Mouse (Mus musculus): Measurements from ENCODE around the gene Palmd. TPM values are rescaled to one million over a fixed set of nuclear protein-coding genes. Genes with fewer than 3 reads are reported as not detected.

The Palmd gene
- polyA plus RNA-seq (2012; rRNA removed) (9.3 and 12.4 TPM in 2 replicates), polyA plus RNA-seq (2014; fragmentation: Nextera tagmentation; extraction: Ambion mirVana) (16.5 and 19.0 TPM in 2 replicates)

DNA sequence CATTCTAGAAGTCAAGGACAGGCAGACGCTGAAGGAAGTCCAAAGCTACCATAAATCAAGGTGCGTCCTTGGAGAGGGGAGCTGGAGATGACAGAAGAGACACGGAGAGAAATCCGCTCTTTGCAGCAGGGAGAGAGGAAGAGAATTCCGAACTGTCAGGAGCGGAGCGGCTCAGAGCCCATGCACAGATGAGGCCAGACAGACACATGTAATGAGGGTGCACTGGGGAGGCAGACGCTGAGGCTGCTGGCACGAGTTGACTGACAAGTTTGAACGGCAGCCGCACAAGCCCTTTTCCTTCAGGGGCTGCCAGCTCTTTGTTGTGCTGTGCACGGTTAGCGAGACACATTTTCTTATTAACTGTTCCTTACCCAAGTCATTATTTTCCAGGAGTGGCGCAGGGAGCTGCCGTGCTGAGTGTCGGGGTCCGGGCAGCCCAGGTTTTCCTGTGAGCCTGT is at the start of gene Palmd:
Gene Palmd (minus strand): TSS at position 448 of the 458 bp plus-strand sequence.
- Histone ChIP-seq H3K9me3 (ENCODE audit: control insufficient read depth, low read length) (no peaks in the 10 kb centered on the region), H3K4me3 (replicated peaks; ENCODE audit: low read length) (peak within 1 kb of the TSS; percentile 39), H3K9ac (ENCODE audit: low read depth, low read length, severe bottlenecking) (peak within 1 kb of the TSS; percentile 58), H3K27me3 (ENCODE audit: control insufficient read depth, insufficient read depth, low read length) (no peaks in the 10 kb centered on the region), H3K27ac (replicated peaks; ENCODE audit: low read depth, low read length) (no peak within 1 kb of the TSS; the same call in 1 of the 2 replicates), H3K36me3 (ENCODE audit: control insufficient read depth, insufficient read depth, low read length) (no peaks in the 10 kb centered on the region), H3K4me2 (replicated peaks; ENCODE audit: low read depth, low read length, severe bottlenecking) (peak within 1 kb of the TSS; percentile 60), H3K4me1 (ENCODE audit: control insufficient read depth, insufficient read depth, low read length) (peaks cover 6% of the 10 kb centered on the region)
- ATAC-seq (ENCODE audit: low FRiP score, low read depth), result peak; percentile 77
- TF ChIP-seq POLR2A (IDR thresholded peaks at IDR 0.05; ENCODE audit: borderline replicate concordance, extremely low read depth, insufficient read depth, insufficient read length), result 0 out of 2 replicates have a peak, but pooled peaks have one; percentile 35
- peak; percentile 67 for DNase-seq (ENCODE audit: low spot score)
- WGBS, result 4% methylated on average over 17 of the region's 17 CpGs

DNA sequence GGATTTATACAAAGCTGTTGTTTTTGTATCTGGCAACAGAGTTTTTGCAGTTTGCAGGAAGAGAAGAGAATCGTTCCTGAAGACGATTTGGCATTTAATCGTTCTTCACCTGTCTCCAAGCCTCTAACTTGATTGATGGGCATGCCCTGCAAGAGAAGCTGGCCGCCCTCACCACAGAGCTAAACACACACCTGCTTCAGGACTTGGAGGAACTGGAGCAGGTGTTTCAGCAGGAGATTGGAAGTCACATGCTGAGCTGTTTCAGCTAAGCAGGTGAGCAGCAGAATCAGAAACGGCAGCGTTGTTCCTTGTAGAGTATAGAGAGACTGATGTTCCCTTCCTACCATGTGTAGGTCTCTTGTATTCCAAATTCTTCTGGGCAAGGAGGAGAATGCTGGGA is 41.4 kb upstream of the Palmd start:
- Histone ChIP-seq H3K27me3 (ENCODE audit: control insufficient read depth, insufficient read depth, low read length) (no peaks in the 10 kb centered on the region), H3K4me3 (replicated peaks; ENCODE audit: low read length) (no peak overlapping the region), H3K27ac (replicated peaks; ENCODE audit: low read depth, low read length) (no peak overlapping the region), H3K9me3 (ENCODE audit: control insufficient read depth, low read length) (no peaks in the 10 kb centered on the region), H3K4me2 (replicated peaks; ENCODE audit: low read depth, low read length, severe bottlenecking) (no peak overlapping the region), H3K36me3 (ENCODE audit: control insufficient read depth, insufficient read depth, low read length) (no peaks in the 10 kb centered on the region), H3K4me1 (ENCODE audit: control insufficient read depth, insufficient read depth, low read length) (no peaks in the 10 kb centered on the region), H3K9ac (ENCODE audit: low read depth, low read length, severe bottlenecking) (no peak overlapping the region)
- no peak for ATAC-seq (ENCODE audit: low FRiP score, low read depth)
- no peak for TF ChIP-seq POLR2A (IDR thresholded peaks at IDR 0.05; ENCODE audit: borderline replicate concordance, extremely low read depth, insufficient read depth, insufficient read length)
- DNase-seq (ENCODE audit: low spot score), result no peak
- WGBS, result 66% methylated on average over 6 of the region's 6 CpGs

DNA sequence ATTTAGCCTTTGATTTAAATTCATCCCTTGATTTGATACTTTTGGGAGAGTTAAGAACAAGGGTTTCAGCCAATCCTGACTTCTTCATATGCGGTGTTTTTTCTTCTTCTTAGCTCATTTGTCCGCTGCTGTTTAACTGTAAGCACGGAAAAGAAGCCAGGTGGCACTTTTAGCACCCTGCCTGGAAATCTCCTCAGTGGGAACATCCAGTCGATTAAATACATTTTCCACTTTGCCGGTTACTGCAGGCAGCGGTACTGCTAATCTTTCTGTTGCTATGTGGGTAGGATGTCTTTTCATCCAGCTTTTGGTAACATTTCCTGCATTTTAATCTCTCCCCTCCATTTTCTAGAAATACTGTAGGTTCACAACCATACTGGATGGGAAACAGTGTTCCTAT is 38.6 kb upstream of the Palmd start:
- peak; percentile 20 for DNase-seq (ENCODE audit: low spot score)
- Histone ChIP-seq H3K4me1 (ENCODE audit: control insufficient read depth, insufficient read depth, low read length) (no peaks in the 10 kb centered on the region), H3K4me2 (replicated peaks; ENCODE audit: low read depth, low read length, severe bottlenecking) (no peak overlapping the region), H3K4me3 (replicated peaks; ENCODE audit: low read length) (no peak overlapping the region), H3K27ac (replicated peaks; ENCODE audit: low read depth, low read length) (no peak overlapping the region), H3K27me3 (ENCODE audit: control insufficient read depth, insufficient read depth, low read length) (no peaks in the 10 kb centered on the region), H3K36me3 (ENCODE audit: control insufficient read depth, insufficient read depth, low read length) (no peaks in the 10 kb centered on the region), H3K9ac (ENCODE audit: low read depth, low read length, severe bottlenecking) (no peak overlapping the region), H3K9me3 (ENCODE audit: control insufficient read depth, low read length) (no peaks in the 10 kb centered on the region)
- WGBS, result 74% methylated on average over 6 of the region's 6 CpGs
- TF ChIP-seq POLR2A (IDR thresholded peaks at IDR 0.05; ENCODE audit: borderline replicate concordance, extremely low read depth, insufficient read depth, insufficient read length), result no peak
- ATAC-seq (ENCODE audit: low FRiP score, low read depth), result no peak

DNA sequence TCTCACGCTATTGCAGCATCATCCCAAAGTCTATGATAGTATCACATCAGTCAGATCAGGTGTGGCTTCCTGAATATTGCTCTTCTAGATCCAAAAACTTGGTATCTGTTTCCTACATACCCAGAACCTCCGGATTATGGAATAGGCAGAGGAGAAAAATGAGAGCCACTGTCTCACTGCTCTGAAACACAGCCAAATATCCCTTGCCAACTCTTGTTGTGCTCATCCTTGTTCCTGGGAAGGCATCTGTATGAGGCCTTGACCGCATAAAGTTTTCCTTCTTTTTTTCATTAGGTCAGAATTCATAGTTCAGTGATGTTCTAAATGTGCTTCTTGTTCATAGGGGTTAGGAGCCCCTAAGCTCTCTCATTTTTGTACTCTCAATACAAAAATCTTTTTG is 37.8 kb upstream of the Palmd start:
- Histone ChIP-seq H3K4me1 (ENCODE audit: control insufficient read depth, insufficient read depth, low read length) (no peaks in the 10 kb centered on the region), H3K4me2 (replicated peaks; ENCODE audit: low read depth, low read length, severe bottlenecking) (no peak overlapping the region), H3K36me3 (ENCODE audit: control insufficient read depth, insufficient read depth, low read length) (no peaks in the 10 kb centered on the region), H3K9me3 (ENCODE audit: control insufficient read depth, low read length) (no peaks in the 10 kb centered on the region), H3K27ac (replicated peaks; ENCODE audit: low read depth, low read length) (no peak overlapping the region), H3K27me3 (ENCODE audit: control insufficient read depth, insufficient read depth, low read length) (no peaks in the 10 kb centered on the region), H3K9ac (ENCODE audit: low read depth, low read length, severe bottlenecking) (no peak overlapping the region), H3K4me3 (replicated peaks; ENCODE audit: low read length) (no peak overlapping the region)
- TF ChIP-seq POLR2A (IDR thresholded peaks at IDR 0.05; ENCODE audit: borderline replicate concordance, extremely low read depth, insufficient read depth, insufficient read length), result no peak
- no peak for DNase-seq (ENCODE audit: low spot score)
- no peak for ATAC-seq (ENCODE audit: low FRiP score, low read depth)
- 93% methylated on average over 3 of the region's 3 CpGs for WGBS

DNA sequence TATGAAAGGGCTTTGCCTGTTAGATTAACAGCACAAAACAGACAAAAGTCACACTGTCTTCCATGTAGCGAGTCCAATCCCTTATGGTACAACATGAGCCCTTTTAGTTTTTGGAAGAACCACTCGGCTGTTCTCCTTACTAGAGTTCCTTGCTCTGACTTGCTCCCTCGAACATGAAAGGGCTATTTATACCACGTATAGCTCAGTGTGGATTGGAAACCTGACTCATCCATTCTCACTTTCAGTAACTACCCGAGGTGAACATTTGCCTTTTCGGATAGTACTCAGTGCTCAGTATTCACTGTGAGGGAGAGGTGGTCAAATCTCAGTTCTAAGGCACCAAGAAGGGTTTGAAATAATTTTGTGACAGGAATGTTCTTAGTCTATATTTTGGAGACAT is 34.6 kb upstream of the Palmd start:
- WGBS, result 69% methylated on average over 6 of the region's 6 CpGs

More for the DNA sequence above, 34.6 kb upstream of the Palmd start:
- Histone ChIP-seq H3K27me3 (ENCODE audit: control insufficient read depth, insufficient read depth, low read length) (no peaks in the 10 kb centered on the region), H3K4me1 (ENCODE audit: control insufficient read depth, insufficient read depth, low read length) (peaks cover 3% of the 10 kb centered on the region; the same call in 1 of the 2 replicates), H3K9ac (ENCODE audit: low read depth, low read length, severe bottlenecking) (no peak overlapping the region), H3K9me3 (ENCODE audit: control insufficient read depth, low read length) (no peaks in the 10 kb centered on the region), H3K4me3 (replicated peaks; ENCODE audit: low read length) (no peak overlapping the region), H3K4me2 (replicated peaks; ENCODE audit: low read depth, low read length, severe bottlenecking) (no peak overlapping the region), H3K27ac (replicated peaks; ENCODE audit: low read depth, low read length) (no peak overlapping the region), H3K36me3 (ENCODE audit: control insufficient read depth, insufficient read depth, low read length) (no peaks in the 10 kb centered on the region)
- ATAC-seq (ENCODE audit: low FRiP score, low read depth) (no peak), DNase-seq (ENCODE audit: low spot score) (no peak)
- no peak for TF ChIP-seq POLR2A (IDR thresholded peaks at IDR 0.05; ENCODE audit: borderline replicate concordance, extremely low read depth, insufficient read depth, insufficient read length)

Measured in limb, embryonic 14.5 days (tissue).